Mouse (Mus musculus) limb, embryonic 15.5 days (tissue): Measurements from ENCODE around the gene Olfr541. TPM values are rescaled to one million over a fixed set of nuclear protein-coding genes. Genes with fewer than 3 reads are reported as not detected.
"Not testable (repeated sequence)": the region's sequence is repeated elsewhere in the genome, so short reads cannot be mapped to it uniquely, and the experiment has no call there.

Source experiments
- ATAC-seq: fragments of 200-750 bp; cut with Nextera tagmentation; 2 replicates; pipeline ENCODE4 v1.8.0; 2017; ENCODE audit warnings: low read depth, moderate TSS enrichment; ENCODE audit not compliant: insufficient number of reproducible peaks, low FRiP score, low TSS enrichment
- H3K27ac ChIP-seq: fragments of 300-500 bp; sonication (generic); 2 replicates; pipeline ENCODE4 v1.5.1; 2015; ENCODE audit warnings: moderate library complexity, mild to moderate bottlenecking, inconsistent platforms
- H3K27me3 ChIP-seq: fragments of 300-500 bp; sonication (generic); 2 replicates; pipeline ENCODE4 v1.6.1; 2015; ENCODE audit warnings: inconsistent platforms
- H3K36me3 ChIP-seq: fragments of 300-500 bp; sonication (generic); 2 replicates; pipeline ENCODE4 v1.6.1; 2015; ENCODE audit warnings: inconsistent platforms
- H3K4me1 ChIP-seq: fragments of 300-500 bp; sonication (generic); 2 replicates; pipeline ENCODE4 v1.6.1; 2015; ENCODE audit warnings: inconsistent platforms
- H3K4me2 ChIP-seq: fragments of 300-500 bp; sonication (generic); 2 replicates; pipeline ENCODE4 v1.6.1; 2015; ENCODE audit warnings: mild to moderate bottlenecking, inconsistent platforms
- H3K4me3 ChIP-seq: fragments of 300-500 bp; sonication (generic); 2 replicates; pipeline ENCODE4 v1.5.1; 2015; ENCODE audit warnings: mild to moderate bottlenecking, inconsistent platforms
- H3K9ac ChIP-seq: fragments of 300-500 bp; sonication (generic); 2 replicates; pipeline ENCODE4 v1.6.1; 2015; ENCODE audit warnings: inconsistent platforms
- H3K9me3 ChIP-seq: fragments of 300-500 bp; sonication (generic); 2 replicates; pipeline ENCODE4 v1.6.1; 2016; ENCODE audit warnings: inconsistent platforms
- WGBS: fragments of 180-500 bp; shearing (Covaris S2); methylation state at CpG from one replicate; pipeline ENCODE4 v1.1.7; 2015; 5-methylcytosine and 5-hydroxymethylcytosine counted together
- polyA plus RNA-seq: library from polyadenylated mRNA; unstranded; fragments of >200 nt; fragmentation: Nextera tagmentation; extraction: Ambion mirVana; gene quantifications from 2 replicates; pipeline ENCODE4 v1.2.1, GENCODE M21; 2015

The Olfr541 gene
- not detected in 2 replicates for polyA plus RNA-seq

GRCm38 (mm10) chr7:140696967-140697366 is at the start of gene Olfr541:
Olfr541 (plus strand) TSS chr7:140697267.
- H3K27ac ChIP-seq, result no peak within 1 kb of the TSS

DNA sequence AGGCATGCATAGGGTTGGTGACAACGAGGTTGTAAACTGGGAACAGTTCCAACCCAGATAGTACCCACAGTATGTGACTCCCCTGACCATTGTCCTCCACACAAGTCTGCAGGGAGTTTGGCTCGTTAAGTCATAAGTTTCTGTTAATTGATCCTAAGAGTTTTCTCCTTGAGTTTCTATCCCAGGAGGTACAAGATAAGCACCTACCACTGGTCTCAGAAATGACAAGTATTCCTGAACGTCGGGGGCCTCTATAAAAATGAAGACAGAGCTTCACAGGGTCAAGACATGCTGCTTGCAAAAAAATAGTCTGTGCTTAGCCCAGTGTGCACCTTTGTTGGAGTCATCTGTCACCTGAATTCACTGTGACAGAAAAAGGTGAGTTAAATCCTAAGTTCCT is 37.4 kb upstream of the Olfr541 start, which contains the start of gene Olfr539:
Gene Olfr539 (plus strand): TSS at position 301 of the 400 bp plus-strand sequence.
- ATAC-seq, result no peak
- Histone ChIP-seq H3K9ac (no peak within 1 kb of the TSS), H3K4me2 (no peak within 1 kb of the TSS), H3K27me3 (no peaks in the 10 kb centered on the region), H3K4me1 (no peaks in the 10 kb centered on the region), H3K27ac (no peak within 1 kb of the TSS), H3K36me3 (no peaks in the 10 kb centered on the region), H3K9me3 (no peaks in the 10 kb centered on the region), H3K4me3 (no peak within 1 kb of the TSS)
- 77% methylated on average over 4 of the region's 4 CpGs for WGBS

More at GRCm38 (mm10) chr7:140696967-140697366, at the start of gene Olfr541:
- Histone ChIP-seq H3K9me3 (no peaks in the 10 kb centered on the region), H3K27me3 (no peaks in the 10 kb centered on the region), H3K36me3 (no peaks in the 10 kb centered on the region), H3K4me2 (no peak within 1 kb of the TSS), H3K4me3 (no peak within 1 kb of the TSS), H3K4me1 (no peaks in the 10 kb centered on the region), H3K9ac (no peak within 1 kb of the TSS)
- no peak for ATAC-seq

- H3K9ac ChIP-seq, H3K27ac ChIP-seq, H3K9me3 ChIP-seq, ATAC-seq, H3K36me3 ChIP-seq, H3K4me2 ChIP-seq, H3K4me3 ChIP-seq, H3K27me3 ChIP-seq, H3K4me1 ChIP-seq: not testable (repeated sequence)
- 88% methylated on average over 3 of the region's 3 CpGs for WGBS
Measured at GRCm38 (mm10) chr7:140670693-140671092, 26.4 kb upstream of the Olfr541 start.

DNA sequence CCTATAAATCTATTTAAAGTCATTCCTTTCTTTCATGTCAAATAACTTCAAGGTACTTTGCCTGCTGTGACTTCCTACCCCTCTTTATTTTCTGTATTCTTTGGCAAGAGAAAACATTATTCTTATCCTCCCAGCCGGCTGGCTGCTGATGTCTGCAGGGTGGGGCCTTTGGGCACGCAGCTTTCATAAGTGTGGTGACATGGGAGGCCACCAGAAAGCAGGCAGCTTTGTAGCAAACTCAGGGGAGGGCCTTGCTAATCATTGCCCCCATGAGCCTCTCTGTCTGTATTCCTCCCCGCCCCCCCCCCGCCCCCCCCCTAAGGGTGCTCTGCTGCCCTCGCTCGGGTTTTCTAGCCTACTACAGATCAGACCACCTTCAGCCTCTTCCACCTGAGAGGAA is 21.2 kb upstream of the Olfr541 start:
- H3K4me2 ChIP-seq, result no peak overlapping the region

GRCm38 (mm10) chr7:140679591-140679990 is 17.5 kb upstream of the Olfr541 start:
- H3K9me3 ChIP-seq, H3K9ac ChIP-seq, H3K27ac ChIP-seq, H3K4me1 ChIP-seq, ATAC-seq, H3K36me3 ChIP-seq, H3K27me3 ChIP-seq, H3K4me2 ChIP-seq, H3K4me3 ChIP-seq: not testable (repeated sequence)
- WGBS, result 69% methylated on average over 4 of the region's 4 CpGs

More for the DNA sequence above, 21.2 kb upstream of the Olfr541 start:
- Histone ChIP-seq H3K4me1 (0 out of 2 replicates have a peak, but pooled peaks cover 3% of the 10 kb centered on the region), H3K27ac (no peak overlapping the region), H3K9me3 (no peaks in the 10 kb centered on the region), H3K4me3 (no peak overlapping the region), H3K27me3 (no peaks in the 10 kb centered on the region), H3K9ac (no peak overlapping the region), H3K36me3 (no peaks in the 10 kb centered on the region)
- ATAC-seq, result no peak
- under 1% methylated on average over 6 of the region's 6 CpGs for WGBS

DNA sequence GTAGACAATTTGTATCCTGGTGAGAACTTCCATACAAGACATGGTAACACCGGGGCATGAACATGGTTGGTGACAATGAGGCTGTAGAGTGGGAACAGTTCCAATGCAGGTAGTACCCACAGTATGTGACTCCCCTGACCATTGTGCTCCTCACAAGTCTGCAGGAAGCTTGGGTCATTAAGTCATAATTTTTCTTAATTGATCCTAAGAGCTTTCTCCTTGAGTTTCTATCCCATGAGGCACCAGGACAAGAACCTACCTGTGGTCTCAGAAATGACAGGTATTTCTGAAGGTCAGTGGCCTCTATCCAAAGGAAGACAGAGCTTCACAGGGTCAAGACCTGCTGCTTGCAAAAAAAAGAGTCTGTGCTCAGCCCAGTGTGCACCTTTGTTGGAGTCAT is 15.4 kb upstream of the Olfr541 start, which contains the start of gene Olfr45:
Gene Olfr45 (plus strand): TSS at position 301 of the 400 bp plus-strand sequence.
- ATAC-seq, result no peak

DNA sequence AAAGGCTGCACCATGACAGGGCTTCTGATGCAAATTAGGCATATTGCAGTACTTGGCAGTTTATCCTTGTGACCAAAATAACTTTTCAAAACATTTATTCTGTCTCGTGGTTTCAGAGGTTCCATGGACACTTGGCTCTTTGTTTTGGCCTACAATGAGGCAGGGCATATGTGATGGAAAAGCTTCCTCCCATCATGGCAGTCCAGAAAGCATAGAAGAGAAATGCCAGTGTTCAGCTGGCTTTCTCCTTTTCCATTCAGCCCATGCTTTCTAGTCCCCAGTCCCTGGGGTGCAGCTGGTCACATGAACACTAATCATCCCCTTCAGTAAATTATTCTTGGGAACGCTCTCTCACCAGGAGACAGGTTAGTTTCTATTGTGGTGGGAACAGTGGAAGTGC is 9.3 kb downstream of the Olfr541 start:
- no peak overlapping the region for H3K4me2 ChIP-seq
- H3K27ac ChIP-seq, result no peak overlapping the region
- 76% methylated on average over 2 of the region's 2 CpGs for WGBS
- no peaks in the 10 kb centered on the region for H3K4me1 ChIP-seq
- H3K27me3 ChIP-seq, result no peaks in the 10 kb centered on the region
- no peak overlapping the region for H3K9ac ChIP-seq
- ATAC-seq, result no peak
- no peak overlapping the region for H3K4me3 ChIP-seq
- no peaks in the 10 kb centered on the region for H3K36me3 ChIP-seq
- no peaks in the 10 kb centered on the region for H3K9me3 ChIP-seq

More for the DNA sequence above, 15.4 kb upstream of the Olfr541 start, which contains the start of gene Olfr45:
- no peaks in the 10 kb centered on the region for H3K4me1 ChIP-seq
- no peaks in the 10 kb centered on the region for H3K36me3 ChIP-seq
- H3K4me3 ChIP-seq, result no peak within 1 kb of the TSS
- no peak within 1 kb of the TSS for H3K4me2 ChIP-seq
- WGBS, result 79% methylated on average over 1 of the region's 1 CpGs
- no peaks in the 10 kb centered on the region for H3K9me3 ChIP-seq
- no peaks in the 10 kb centered on the region for H3K27me3 ChIP-seq
- no peak within 1 kb of the TSS for H3K9ac ChIP-seq
- H3K27ac ChIP-seq, result no peak within 1 kb of the TSS

DNA sequence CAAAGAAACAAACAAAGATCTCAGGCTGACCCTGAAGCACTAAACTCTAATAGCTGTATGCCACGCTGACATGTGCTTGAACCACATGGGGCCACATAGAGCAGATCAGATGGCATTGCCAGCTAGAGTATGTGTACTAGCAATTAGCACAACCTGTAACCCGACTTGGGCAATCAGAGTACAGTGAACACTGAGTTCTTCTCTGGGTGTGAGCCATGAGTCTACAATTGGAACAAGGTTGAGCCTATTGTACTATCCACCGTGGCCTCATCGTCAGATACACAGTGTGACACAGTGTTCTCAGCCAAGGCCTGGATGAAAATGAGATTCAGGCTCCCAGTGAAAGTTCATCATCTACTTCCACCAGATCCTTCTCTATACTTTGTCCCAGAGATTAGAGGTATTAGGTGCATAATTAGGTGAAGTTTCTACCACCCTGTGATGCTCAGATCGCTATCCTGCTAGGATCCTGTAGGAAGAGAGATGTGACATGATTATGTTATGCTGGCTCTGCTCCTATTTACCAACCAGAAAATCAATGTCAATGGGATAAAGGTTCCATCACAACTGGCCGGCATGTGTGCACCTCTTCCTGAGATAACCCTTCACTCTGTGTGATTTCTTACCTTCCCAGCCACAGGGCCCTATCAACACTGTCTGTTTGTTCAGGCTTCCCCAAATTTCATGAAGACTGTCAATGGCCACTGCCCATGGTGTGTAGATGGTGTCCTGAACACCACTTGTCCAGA is 10.6 kb downstream of the Olfr541 start:
- H3K27ac ChIP-seq, result no peak overlapping the region
- WGBS, result 81% methylated on average over 6 of the region's 6 CpGs
- H3K4me3 ChIP-seq, result no peak overlapping the region
- no peaks in the 10 kb centered on the region for H3K27me3 ChIP-seq
- H3K4me2 ChIP-seq, result no peak overlapping the region
- H3K9me3 ChIP-seq, result no peaks in the 10 kb centered on the region
- ATAC-seq, result no peak
- no peaks in the 10 kb centered on the region for H3K4me1 ChIP-seq
- no peaks in the 10 kb centered on the region for H3K36me3 ChIP-seq
- no peak overlapping the region for H3K9ac ChIP-seq

DNA sequence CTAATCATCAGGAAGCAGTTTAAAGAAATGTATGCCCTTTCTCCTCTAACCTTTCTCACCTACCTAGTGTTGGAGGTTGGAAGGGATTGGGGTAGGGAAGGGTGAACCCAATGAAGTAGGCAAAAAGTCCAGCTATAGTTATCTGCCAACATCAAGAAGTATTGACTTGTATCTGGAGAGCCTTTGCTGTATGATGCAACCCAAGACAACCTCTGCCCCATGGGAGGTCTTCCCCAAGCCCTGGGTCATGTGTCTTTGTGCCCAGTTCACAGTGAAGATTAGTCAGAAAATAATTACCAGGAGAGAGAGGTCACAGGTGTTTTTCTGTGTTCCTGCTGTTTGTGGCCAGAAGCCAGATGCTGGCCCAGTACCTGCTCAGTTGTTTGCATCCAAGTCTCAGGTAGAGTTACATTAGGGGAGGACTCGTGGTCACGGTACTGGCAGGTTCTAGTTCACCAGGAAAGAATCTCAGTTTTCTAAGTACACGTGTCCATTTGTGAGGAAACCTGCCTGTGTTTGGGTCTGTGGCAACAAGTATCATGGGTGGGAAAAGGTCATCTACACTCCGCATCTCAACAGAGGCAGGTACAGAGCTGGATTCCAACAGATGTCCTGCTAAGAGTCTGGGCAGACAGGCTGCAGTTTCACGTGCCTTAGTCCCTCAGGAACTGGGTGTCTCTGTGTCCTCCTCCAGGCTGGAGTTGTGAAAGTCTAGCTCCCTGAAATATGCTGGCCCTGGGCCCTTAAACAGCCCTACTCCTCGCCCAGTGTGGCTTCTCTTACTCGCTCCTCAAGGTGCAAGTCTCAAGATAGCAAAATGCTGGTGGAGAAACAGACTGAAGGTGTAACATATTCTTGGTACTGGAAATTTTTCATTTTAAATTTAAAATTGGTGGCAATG is 20.3 kb downstream of the Olfr541 start:
- Histone ChIP-seq H3K27ac (no peak overlapping the region), H3K4me3 (no peak overlapping the region), H3K36me3 (no peaks in the 10 kb centered on the region), H3K4me2 (no peak overlapping the region), H3K4me1 (no peaks in the 10 kb centered on the region), H3K9ac (no peak overlapping the region), H3K9me3 (no peaks in the 10 kb centered on the region), H3K27me3 (no peaks in the 10 kb centered on the region)
- WGBS, result 80% methylated on average over 7 of the region's 7 CpGs
- ATAC-seq, result no peak

GRCm38 (mm10) chr7:140721095-140721494 is 24.0 kb downstream of the Olfr541 start:
- Histone ChIP-seq H3K36me3 (no peaks in the 10 kb centered on the region), H3K9ac (no peak overlapping the region), H3K4me3 (no peak overlapping the region), H3K27me3 (no peaks in the 10 kb centered on the region), H3K9me3 (no peaks in the 10 kb centered on the region), H3K4me1 (no peaks in the 10 kb centered on the region), H3K4me2 (no peak overlapping the region), H3K27ac (no peak overlapping the region)
- no peak for ATAC-seq
- WGBS, result 76% methylated on average over 6 of the region's 6 CpGs

GRCm38 (mm10) chr7:140725558-140725957 is 28.5 kb downstream of the Olfr541 start:
- Histone ChIP-seq H3K27me3 (no peaks in the 10 kb centered on the region), H3K9me3 (no peaks in the 10 kb centered on the region), H3K27ac (no peak overlapping the region), H3K4me2 (no peak overlapping the region), H3K9ac (no peak overlapping the region), H3K4me1 (no peaks in the 10 kb centered on the region), H3K36me3 (no peaks in the 10 kb centered on the region), H3K4me3 (no peak overlapping the region)
- no peak for ATAC-seq

- Histone ChIP-seq H3K4me3 (no peak overlapping the region), H3K27ac (no peak overlapping the region), H3K9me3 (no peaks in the 10 kb centered on the region), H3K27me3 (no peaks in the 10 kb centered on the region), H3K4me1 (no peaks in the 10 kb centered on the region), H3K4me2 (no peak overlapping the region), H3K9ac (no peak overlapping the region), H3K36me3 (no peaks in the 10 kb centered on the region)
- no peak for ATAC-seq
- 70% methylated on average over 2 of the region's 2 CpGs for WGBS
Measured at GRCm38 (mm10) chr7:140733162-140733561, 36.1 kb downstream of the Olfr541 start.
